Mouse (Mus musculus) MEL (cell line): ENCODE results near the gene Ppp1r12a.

Experiments
- CHD2 ChIP-seq: IDR thresholded peaks from 2 replicates; pipeline ENCODE4 v1.6.1; 2011; ENCODE audit warnings: low read length, improper control_type of control experiment
- CTCF ChIP-seq, 3 experiments: IDR thresholded peaks in 2 of 3; conservative IDR thresholded peaks in 1 of 3; 2 replicates each; pipeline ENCODE4 v1.5.1; 2011 to 2012; ENCODE audit warnings: low read length in 3 of 3, low read depth in 2 of 3, mild to moderate bottlenecking in 2 of 3, improper control_type of control experiment in 1 of 3, inconsistent platforms in 1 of 3, mixed read lengths in 1 of 3, moderate library complexity in 1 of 3; ENCODE audit not compliant: control insufficient read depth in 1 of 3, insufficient read depth in 1 of 3, poor library complexity in 1 of 3, severe bottlenecking in 1 of 3
- ELF1 ChIP-seq: IDR thresholded peaks from 2 replicates; pipeline ENCODE4 v1.6.1; 2014; ENCODE audit warnings: low read depth, mild to moderate bottlenecking, inconsistent platforms, low read length, improper control_type of control experiment, moderate library complexity
- EP300 ChIP-seq, 2 experiments: IDR thresholded peaks; 2 replicates each; pipeline ENCODE4 v1.6.1; 2011; ENCODE audit warnings: improper control_type of control experiment in 2 of 2, low read length in 2 of 2, low read depth in 1 of 2, mild to moderate bottlenecking in 1 of 2
- GATA1 ChIP-seq: IDR thresholded peaks from 2 replicates; pipeline ENCODE4 v1.6.1; 2011; ENCODE audit warnings: low read depth, low read length, improper control_type of control experiment
- HCFC1 ChIP-seq: IDR thresholded peaks from 2 replicates; pipeline ENCODE4 v1.6.1; 2012; ENCODE audit warnings: low read depth, mild to moderate bottlenecking, inconsistent platforms, low read length, improper control_type of control experiment, moderate library complexity
- MAX ChIP-seq: IDR thresholded peaks from 2 replicates; pipeline ENCODE4 v1.6.1; 2011; ENCODE audit warnings: low read length, improper control_type of control experiment
- POLR2A ChIP-seq, 2 experiments: IDR thresholded peaks; 2 replicates each; pipeline ENCODE4 v1.6.1; 2011 to 2012; ENCODE audit warnings: low read length in 2 of 2, mild to moderate bottlenecking in 2 of 2, control low read depth in 1 of 2, improper control_type of control experiment in 1 of 2, low read depth in 1 of 2, moderate library complexity in 1 of 2; ENCODE audit not compliant: control insufficient read depth in 1 of 2, insufficient read depth in 1 of 2, poor library complexity in 1 of 2
- POLR2AphosphoS2 ChIP-seq: IDR thresholded peaks from 2 replicates; pipeline ENCODE4 v1.6.1; 2011; ENCODE audit warnings: low read length, improper control_type of control experiment
- RAD21 ChIP-seq: IDR thresholded peaks from 2 replicates; pipeline ENCODE4 v1.6.1; 2011; ENCODE audit warnings: mild to moderate bottlenecking, low read depth, low read length, improper control_type of control experiment
- RCOR1 ChIP-seq: IDR thresholded peaks from 2 replicates; pipeline ENCODE4 v1.6.1; 2012; ENCODE audit warnings: low read depth, mild to moderate bottlenecking, inconsistent platforms, low read length, improper control_type of control experiment
- ZC3H11A ChIP-seq: IDR thresholded peaks from 2 replicates; pipeline ENCODE4 v1.6.1; 2012; ENCODE audit warnings: low read depth, mild to moderate bottlenecking, inconsistent platforms, low read length, improper control_type of control experiment

GRCm38 (mm10) chr10:108189986-108190385 lies 28.0 kb downstream of the Ppp1r12a start:
- TF ChIP-seq HCFC1 (no peak), MAX (no peak), POLR2A (IDR thresholded peaks at IDR 0.05; ENCODE audit: control insufficient read depth in 1 of 2, insufficient read depth in 1 of 2, low read depth in 1 of 2, low read length in 2 of 2, poor library complexity in 1 of 2) (no peak), POLR2AphosphoS2 (no peak), ZC3H11A (no peak), CTCF (IDR thresholded peaks at IDR 0.05 in 2 of 3, conservative IDR thresholded peaks at IDR 0.05 in 1 of 3; ENCODE audit: control insufficient read depth in 1 of 3, insufficient read depth in 1 of 3, low read depth in 2 of 3, low read length in 3 of 3, poor library complexity in 1 of 3, severe bottlenecking in 1 of 3) (no peak), EP300 (IDR thresholded peaks at IDR 0.05; ENCODE audit: low read depth in 1 of 2, low read length in 2 of 2) (no peak), GATA1 (no peak), RCOR1 (no peak), ELF1 (no peak), CHD2 (no peak), RAD21 (no peak)
